Mouse (Mus musculus) embryonic facial prominence, embryonic 14.5 days (tissue): ENCODE results near the gene Gng2. TPM values are rescaled to one million over a fixed set of nuclear protein-coding genes. Genes with fewer than 3 reads are reported as not detected.
A peak's percentile ranks its signal among the peaks of the same experiment; 100 is the strongest.

Source experiments
- ATAC-seq: fragments of 200-750 bp; cut with Nextera tagmentation; 2 replicates; pipeline ENCODE4 v1.8.0; 2017; ENCODE audit warnings: low read depth, moderate number of reproducible peaks, moderate TSS enrichment
- DNase-seq: peaks from one replicate; pipeline ENCODE4 v3.0.0-alpha.2; 2015; ENCODE audit warnings: low spot score
- H3K27ac ChIP-seq: fragments of 300-500 bp; sonication (generic); replicated peaks from 2 replicates; pipeline ENCODE4 v1.5.1; 2014; ENCODE audit warnings: low read depth, mild to moderate bottlenecking, low read length, moderate library complexity
- H3K27me3 ChIP-seq: fragments of 300-500 bp; sonication (generic); replicated peaks from 2 replicates; pipeline ENCODE4 v1.6.1; 2014; ENCODE audit warnings: low read length; ENCODE audit not compliant: control insufficient read depth, insufficient read depth
- H3K36me3 ChIP-seq: fragments of 300-500 bp; sonication (generic); 2 replicates; pipeline ENCODE4 v1.6.1; 2014; ENCODE audit warnings: low read length, mixed read lengths; ENCODE audit not compliant: control insufficient read depth, insufficient read depth
- H3K4me1 ChIP-seq: fragments of 300-500 bp; sonication (generic); 2 replicates; pipeline ENCODE4 v1.6.1; 2014; ENCODE audit warnings: antibody characterized with exemption, low read length; ENCODE audit not compliant: control insufficient read depth, insufficient read depth
- H3K4me2 ChIP-seq: fragments of 300-500 bp; sonication (generic); 2 replicates; pipeline ENCODE4 v1.6.1; 2014; ENCODE audit warnings: low read depth, mild to moderate bottlenecking, low read length, moderate library complexity, mixed read lengths
- H3K4me3 ChIP-seq: fragments of 300-500 bp; sonication (generic); 2 replicates; pipeline ENCODE4 v1.5.1; 2014; ENCODE audit warnings: low read depth, mild to moderate bottlenecking, low read length
- H3K9ac ChIP-seq: fragments of 300-500 bp; sonication (generic); 2 replicates; pipeline ENCODE4 v1.6.1; 2014; ENCODE audit warnings: low read depth, mild to moderate bottlenecking, low read length, moderate library complexity, mixed read lengths
- H3K9me3 ChIP-seq: fragments of 300-500 bp; sonication (generic); 2 replicates; pipeline ENCODE4 v1.6.1; 2016; ENCODE audit warnings: low read length; ENCODE audit not compliant: control insufficient read depth
- WGBS: fragments of 180-500 bp; shearing (Covaris S2); extraction: QIAGEN DNeasy Blood & Tissue Kit; methylation state at CpG from one replicate; pipeline ENCODE4 v1.1.7; 2014; 5-methylcytosine and 5-hydroxymethylcytosine counted together
- polyA plus RNA-seq: library from polyadenylated mRNA; unstranded; fragments of >200 nt; fragmentation: Nextera tagmentation; extraction: Ambion mirVana; gene quantifications from 2 replicates; pipeline ENCODE4 v1.2.1, GENCODE M21; 2014

The Gng2 gene
- polyA plus RNA-seq: 59.3 and 63.5 TPM in 2 replicates

DNA sequence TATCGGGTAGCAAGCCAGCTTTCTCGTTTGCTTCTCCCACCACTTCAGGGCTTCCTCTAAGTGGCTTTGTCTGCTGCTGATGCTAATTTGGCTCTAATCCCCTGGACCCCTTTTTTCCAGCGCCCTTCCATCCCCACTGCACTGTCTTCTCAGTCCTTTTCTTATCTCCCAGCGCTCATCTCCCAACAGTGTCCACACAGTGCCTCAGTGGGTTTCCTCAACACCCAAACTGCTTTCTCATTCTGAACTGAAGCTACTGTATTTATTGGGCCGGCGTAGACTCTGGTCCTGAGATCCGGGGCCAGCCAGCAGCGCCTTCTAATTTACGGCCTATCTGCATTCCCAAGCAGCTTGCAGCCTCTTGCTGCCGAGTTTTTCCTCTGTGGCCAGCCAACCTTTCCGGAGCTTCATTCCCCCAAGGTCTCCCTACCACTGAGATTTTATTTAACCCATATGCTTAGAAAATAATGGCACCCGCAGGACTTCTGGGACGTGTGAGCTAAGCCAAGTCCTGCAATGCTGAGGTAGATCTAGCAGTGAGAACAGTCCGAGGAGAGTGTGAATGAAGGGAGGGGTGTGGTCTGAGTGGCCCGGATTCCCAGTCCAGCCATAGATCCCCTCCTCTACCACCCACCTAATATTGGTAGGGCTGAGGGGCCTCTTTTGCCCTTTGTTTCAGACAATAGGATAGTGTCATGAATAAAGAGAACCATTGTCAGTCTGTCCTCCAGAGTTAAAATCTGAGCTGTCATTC is at the start of gene Gng2:
Gene Gng2 (minus strand): TSS at position 357 of the 754 bp plus-strand sequence.
- H3K27ac ChIP-seq: peak within 1 kb of the TSS; percentile 93
- peak within 1 kb of the TSS; percentile 70 for H3K9ac ChIP-seq
- peaks cover 22% of the 10 kb centered on the region for H3K4me1 ChIP-seq
- H3K4me3 ChIP-seq: peak within 1 kb of the TSS; percentile 53
- no peaks in the 10 kb centered on the region for H3K27me3 ChIP-seq
- H3K4me2 ChIP-seq: peak within 1 kb of the TSS; percentile 83
- ATAC-seq: peak; percentile 10; the same call in 1 of the 2 replicates
- H3K36me3 ChIP-seq: no peaks in the 10 kb centered on the region
- H3K9me3 ChIP-seq: no peaks in the 10 kb centered on the region
- WGBS: 9% methylated on average over 15 of the region's 15 CpGs
- no peak for DNase-seq

DNA sequence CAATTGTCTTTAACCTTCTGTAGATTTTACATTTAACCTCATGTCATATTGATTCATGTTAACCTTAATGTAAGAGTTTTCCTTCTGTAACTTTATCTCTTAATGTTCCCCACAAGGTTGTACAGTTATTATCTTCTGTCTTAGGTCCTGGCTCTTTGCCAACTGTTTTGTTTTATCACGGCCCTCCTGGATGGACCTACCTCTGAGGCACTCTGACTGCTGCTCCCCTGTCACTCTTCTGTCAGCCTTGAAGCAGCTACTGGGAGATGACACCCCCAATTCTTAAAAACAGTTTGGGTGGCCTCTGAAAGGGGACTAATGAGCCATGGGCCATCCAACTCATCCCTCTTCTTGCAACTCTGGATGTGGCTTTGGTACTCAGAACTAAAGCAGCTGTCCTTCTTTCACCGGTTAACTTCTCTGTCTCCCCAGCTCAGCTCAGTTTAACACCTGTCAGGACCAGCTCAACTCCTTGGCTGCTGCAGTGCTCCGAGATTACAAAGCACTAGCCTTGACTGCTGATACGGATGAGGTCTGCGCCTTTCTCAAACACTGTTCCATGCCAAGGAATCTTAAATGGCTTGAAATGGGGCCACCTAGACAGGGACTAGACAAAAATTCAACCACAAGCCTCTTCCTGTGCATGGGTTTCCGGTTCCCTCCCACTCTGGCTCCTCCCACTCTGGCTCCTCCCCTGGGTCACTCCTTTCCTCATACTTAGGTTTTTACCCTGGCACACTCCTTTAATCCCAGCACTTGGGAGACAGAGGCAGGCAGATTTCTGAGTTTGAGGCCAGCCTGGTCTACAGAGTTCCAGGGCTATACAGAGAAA is 47.7 kb upstream of the Gng2 start:
- no peaks in the 10 kb centered on the region for H3K36me3 ChIP-seq
- no peaks in the 10 kb centered on the region for H3K9me3 ChIP-seq
- no peak for DNase-seq
- WGBS: 59% methylated on average over 6 of the region's 6 CpGs
- H3K4me2 ChIP-seq: no peak overlapping the region
- no peaks in the 10 kb centered on the region for H3K4me1 ChIP-seq
- no peak overlapping the region for H3K4me3 ChIP-seq
- H3K27me3 ChIP-seq: no peaks in the 10 kb centered on the region
- ATAC-seq: no peak
- H3K9ac ChIP-seq: no peak overlapping the region
- no peak overlapping the region for H3K27ac ChIP-seq

DNA sequence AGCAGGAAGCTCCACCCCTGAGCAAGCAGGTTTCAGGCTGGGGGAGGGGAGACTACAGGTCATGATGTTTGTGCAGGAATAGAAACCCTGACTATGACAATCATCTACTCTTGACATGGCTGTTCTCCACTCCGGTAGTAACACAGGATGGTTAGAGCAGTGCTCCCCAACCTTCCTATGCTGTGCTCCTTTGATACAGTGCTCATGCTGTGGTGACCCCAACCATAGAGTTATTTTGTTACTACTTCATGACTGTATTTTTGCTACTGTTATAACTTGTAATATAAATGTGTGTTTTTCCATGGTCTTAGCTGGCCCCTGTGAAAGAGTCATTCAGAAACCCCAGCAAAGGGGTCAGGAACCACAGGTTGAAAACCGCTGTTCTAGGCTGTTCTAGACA is 46.5 kb upstream of the Gng2 start:
- Histone ChIP-seq H3K27me3 (no peaks in the 10 kb centered on the region), H3K4me1 (no peaks in the 10 kb centered on the region), H3K4me2 (no peak overlapping the region), H3K4me3 (no peak overlapping the region), H3K36me3 (no peaks in the 10 kb centered on the region), H3K27ac (no peak overlapping the region), H3K9ac (no peak overlapping the region), H3K9me3 (no peaks in the 10 kb centered on the region)
- DNase-seq: no peak
- 88% methylated on average over 2 of the region's 2 CpGs for WGBS
- no peak for ATAC-seq

DNA sequence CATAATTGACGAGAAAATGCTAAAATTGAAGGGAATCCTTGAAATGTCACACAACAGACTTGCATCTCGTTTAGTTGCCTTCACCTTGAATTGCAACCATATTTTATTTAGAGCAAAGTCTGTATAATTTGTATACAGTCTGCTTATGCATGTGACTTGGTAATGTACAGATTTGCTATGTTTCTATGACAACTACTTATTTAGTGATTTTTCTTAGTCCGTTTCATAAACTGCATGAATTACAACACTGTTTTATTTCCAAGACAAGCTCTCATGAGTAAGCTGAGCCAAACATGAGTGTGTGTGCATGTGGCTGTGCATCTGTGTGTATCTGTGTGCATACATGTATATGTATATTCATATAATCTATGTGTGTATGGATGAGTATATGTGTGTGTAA is 42.1 kb upstream of the Gng2 start:
- WGBS: 66% methylated on average over 3 of the region's 3 CpGs
- Histone ChIP-seq H3K9me3 (no peaks in the 10 kb centered on the region), H3K4me1 (no peaks in the 10 kb centered on the region), H3K4me3 (no peak overlapping the region), H3K27ac (no peak overlapping the region), H3K4me2 (no peak overlapping the region), H3K36me3 (no peaks in the 10 kb centered on the region), H3K9ac (no peak overlapping the region), H3K27me3 (no peaks in the 10 kb centered on the region)
- DNase-seq: no peak
- ATAC-seq: no peak

DNA sequence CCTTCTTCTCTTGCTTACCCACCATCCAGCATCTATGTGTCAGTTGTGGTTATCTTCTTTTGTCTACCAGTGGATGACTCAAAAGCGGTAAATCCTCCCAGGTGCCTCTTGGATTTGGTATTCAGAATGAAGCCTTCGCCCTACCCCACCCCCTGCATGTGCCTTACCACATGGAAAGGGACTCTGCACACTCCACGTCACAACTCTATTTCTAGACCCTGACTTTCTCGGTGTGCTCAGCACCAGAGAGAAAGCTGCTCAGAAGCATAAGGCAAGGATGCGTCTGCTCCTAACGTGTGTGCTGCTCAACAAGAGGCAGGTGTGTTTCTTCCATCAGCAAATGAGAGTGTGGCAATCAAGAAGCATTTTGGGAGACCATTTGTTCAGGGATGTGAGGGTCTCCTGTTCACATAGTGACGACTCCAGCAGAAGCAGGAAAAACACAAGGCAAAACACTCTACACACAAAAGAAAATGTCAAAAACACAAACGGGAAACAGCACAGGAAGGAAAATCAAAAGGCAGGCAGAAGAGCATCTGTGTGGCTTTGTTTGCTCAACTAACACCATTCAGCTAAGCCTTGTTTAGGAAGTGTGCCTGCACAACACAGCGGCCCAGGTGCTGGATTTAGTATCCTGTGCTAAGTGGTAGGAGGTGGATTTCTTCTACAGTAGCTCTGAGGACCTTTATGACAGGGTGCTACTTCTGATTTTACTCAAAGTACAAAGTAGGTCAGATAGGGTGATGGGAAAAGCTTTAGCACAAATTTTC is 35.3 kb upstream of the Gng2 start:
- Histone ChIP-seq H3K36me3 (no peaks in the 10 kb centered on the region), H3K27ac (no peak overlapping the region; the same call in 1 of the 2 replicates)
- no peak for DNase-seq

DNA sequence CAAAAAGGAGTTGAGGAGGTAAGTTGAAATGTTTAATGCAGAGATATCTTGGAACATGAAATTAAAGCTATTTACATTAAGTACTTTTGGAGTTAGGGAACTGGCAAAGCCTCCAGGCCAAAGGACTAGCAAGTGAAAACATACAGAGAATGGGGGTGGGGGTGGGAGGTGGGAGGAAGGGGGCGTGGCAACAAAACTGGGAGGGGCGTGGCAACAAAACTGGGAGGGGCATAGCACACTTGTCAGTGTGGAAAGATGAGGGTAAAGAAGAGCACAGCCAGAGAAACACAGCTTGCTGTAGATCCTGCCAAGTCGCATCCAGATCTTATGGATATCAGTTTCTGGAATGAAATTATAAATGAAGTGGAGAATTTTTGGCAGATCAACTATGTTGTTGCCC is 30.0 kb upstream of the Gng2 start:
- H3K9me3 ChIP-seq: 0 out of 2 replicates have a peak, but pooled peaks cover 4% of the 10 kb centered on the region
- WGBS: 71% methylated on average over 3 of the region's 3 CpGs
- no peak for ATAC-seq
- no peaks in the 10 kb centered on the region for H3K36me3 ChIP-seq
- H3K27ac ChIP-seq: no peak overlapping the region
- H3K4me3 ChIP-seq: no peak overlapping the region
- no peak overlapping the region for H3K4me2 ChIP-seq
- DNase-seq: no peak
- no peaks in the 10 kb centered on the region for H3K27me3 ChIP-seq
- H3K4me1 ChIP-seq: no peaks in the 10 kb centered on the region
- no peak overlapping the region for H3K9ac ChIP-seq

More for the DNA sequence above, 35.3 kb upstream of the Gng2 start:
- no peak for ATAC-seq
- no peaks in the 10 kb centered on the region for H3K4me1 ChIP-seq
- 64% methylated on average over 9 of the region's 9 CpGs for WGBS
- no peak overlapping the region for H3K4me3 ChIP-seq
- no peak overlapping the region for H3K9ac ChIP-seq
- H3K4me2 ChIP-seq: no peak overlapping the region
- H3K9me3 ChIP-seq: no peaks in the 10 kb centered on the region
- H3K27me3 ChIP-seq: no peaks in the 10 kb centered on the region

DNA sequence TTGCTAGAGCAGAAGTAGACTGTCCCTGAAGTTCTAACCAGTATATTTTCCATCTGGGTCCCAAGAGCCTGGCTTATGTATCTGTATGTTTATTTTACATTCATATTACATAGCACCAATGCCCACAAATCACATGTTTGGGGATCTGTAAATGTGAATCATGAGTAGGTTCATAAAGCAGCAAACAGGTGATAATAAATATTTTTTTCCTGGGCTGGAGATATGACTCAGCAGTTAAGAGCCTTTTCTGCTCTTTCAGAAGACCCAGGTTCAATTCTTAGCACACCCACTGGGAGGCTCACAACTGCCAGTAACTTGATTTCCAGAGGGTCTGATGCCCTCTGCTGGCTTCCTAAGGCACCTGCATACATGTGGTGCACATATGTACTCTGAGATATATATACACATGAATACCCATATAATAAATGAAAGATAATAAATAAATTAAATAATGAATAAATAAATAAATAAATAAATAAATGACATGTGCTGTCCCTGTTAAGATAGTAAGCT is 27.4 kb upstream of the Gng2 start:
- no peak for ATAC-seq
- no peaks in the 10 kb centered on the region for H3K27me3 ChIP-seq

DNA sequence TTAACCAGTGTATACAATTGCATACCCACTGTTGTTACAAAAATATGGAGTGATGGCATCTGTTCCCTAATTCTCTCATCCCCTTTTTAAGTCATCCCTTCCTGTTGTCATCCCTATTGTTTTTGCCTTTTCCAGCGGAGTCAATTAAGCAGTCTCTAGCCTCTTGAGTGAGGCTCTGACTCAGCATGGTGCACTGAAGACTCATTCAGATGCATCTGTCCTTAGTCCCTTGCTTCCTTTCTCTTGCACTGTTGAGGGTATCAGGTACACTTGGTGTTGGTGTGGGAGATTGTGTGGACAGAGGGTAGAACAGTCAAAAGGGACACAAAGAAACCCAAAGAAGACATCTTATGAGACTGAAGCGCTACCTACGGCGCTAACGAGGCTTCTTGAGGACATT is 19.4 kb upstream of the Gng2 start:
- no peak overlapping the region for H3K9ac ChIP-seq
- no peaks in the 10 kb centered on the region; the same call in 1 of the 2 replicates for H3K4me1 ChIP-seq
- WGBS: 80% methylated on average over 5 of the region's 5 CpGs
- no peak overlapping the region for H3K27ac ChIP-seq
- H3K36me3 ChIP-seq: no peaks in the 10 kb centered on the region
- H3K4me2 ChIP-seq: no peak overlapping the region
- no peaks in the 10 kb centered on the region for H3K9me3 ChIP-seq
- no peaks in the 10 kb centered on the region for H3K27me3 ChIP-seq
- H3K4me3 ChIP-seq: no peak overlapping the region
- ATAC-seq (no peak), DNase-seq (no peak)

More for the DNA sequence above, 27.4 kb upstream of the Gng2 start:
- DNase-seq: no peak
- no peak overlapping the region for H3K4me3 ChIP-seq
- H3K36me3 ChIP-seq: no peaks in the 10 kb centered on the region
- H3K9me3 ChIP-seq: 0 out of 2 replicates have a peak, but pooled peaks cover 4% of the 10 kb centered on the region
- no peak overlapping the region for H3K27ac ChIP-seq
- no peak overlapping the region for H3K9ac ChIP-seq
- no peak overlapping the region for H3K4me2 ChIP-seq
- no peaks in the 10 kb centered on the region for H3K4me1 ChIP-seq
